Mouse (Mus musculus): Measurements from ENCODE around the gene Sema3f. TPM values are rescaled to one million over a fixed set of nuclear protein-coding genes. Genes with fewer than 3 reads are reported as not detected.

Sema3f gene
- polyA plus RNA-seq, 1 experiment from 2014 or later, result 13.2 TPM

GRCm38 (mm10) chr9:107635279-107636028 lies 74.8 kb downstream of the Sema3f start, which contains the start of gene Gnai2:
Gnai2 (minus strand) TSS chr9:107635367.
- Histone ChIP-seq H3K36me3 (no peaks in the 10 kb centered on the region), H3K9ac (peak within 1 kb of the TSS; percentile 96), H3K4me1 (replicated peaks) (peaks cover 67% of the 10 kb centered on the region), H3K9me3 (no peaks in the 10 kb centered on the region), H3K27ac (replicated peaks) (peak within 1 kb of the TSS; percentile 98), H3K27me3 (no peaks in the 10 kb centered on the region), H3K4me2 (peak within 1 kb of the TSS; percentile 99), H3K4me3 (peak within 1 kb of the TSS; percentile 85)
- 3% methylated on average over 38 of the region's 38 CpGs for WGBS
- peak; percentile 87 for ATAC-seq (ENCODE audit: low read depth)

- under 1% methylated on average over 35 of the region's 35 CpGs for WGBS
- Histone ChIP-seq H3K36me3 (no peaks in the 10 kb centered on the region), H3K4me2 (peak overlapping the region; percentile 99), H3K4me3 (peak overlapping the region; percentile 85), H3K4me1 (replicated peaks) (peaks cover 75% of the 10 kb centered on the region), H3K27me3 (no peaks in the 10 kb centered on the region), H3K27ac (replicated peaks) (peak overlapping the region; percentile 98), H3K9me3 (no peaks in the 10 kb centered on the region), H3K9ac (peak overlapping the region; percentile 96)
- no peak for ATAC-seq (ENCODE audit: low read depth)
Observed at GRCm38 (mm10) chr9:107634406-107635278, 75.6 kb downstream of the Sema3f start.

- Histone ChIP-seq H3K27ac (replicated peaks) (peak overlapping the region; percentile 98), H3K4me2 (peak overlapping the region; percentile 99), H3K4me3 (peak overlapping the region; percentile 85), H3K9ac (peak overlapping the region; percentile 96), H3K4me1 (replicated peaks) (peaks cover 83% of the 10 kb centered on the region), H3K9me3 (no peaks in the 10 kb centered on the region), H3K27me3 (no peaks in the 10 kb centered on the region), H3K36me3 (no peaks in the 10 kb centered on the region)
- 1% methylated on average over 15 of the region's 15 CpGs for WGBS
- ATAC-seq (ENCODE audit: low read depth), result no peak
Observed at GRCm38 (mm10) chr9:107633661-107634405, 76.4 kb downstream of the Sema3f start.

GRCm38 (mm10) chr9:107633091-107633660 lies 77.1 kb downstream of the Sema3f start:
- no peaks in the 10 kb centered on the region for H3K9me3 ChIP-seq
- 2% methylated on average over 33 of the region's 33 CpGs for WGBS
- no peak for ATAC-seq (ENCODE audit: low read depth)

GRCm38 (mm10) chr9:107632478-107632877 lies 77.8 kb downstream of the Sema3f start:
- Histone ChIP-seq H3K4me1 (replicated peaks) (peaks cover 92% of the 10 kb centered on the region), H3K27ac (replicated peaks) (peak overlapping the region; percentile 98), H3K4me2 (peak overlapping the region; percentile 99), H3K9ac (peak overlapping the region; percentile 96), H3K27me3 (no peaks in the 10 kb centered on the region), H3K36me3 (no peaks in the 10 kb centered on the region), H3K9me3 (no peaks in the 10 kb centered on the region), H3K4me3 (peak overlapping the region; percentile 85)
- WGBS, result 24% methylated on average over 6 of the region's 6 CpGs
- ATAC-seq (ENCODE audit: low read depth), result no peak

More at GRCm38 (mm10) chr9:107633091-107633660, 77.1 kb downstream of the Sema3f start:
- Histone ChIP-seq H3K36me3 (no peaks in the 10 kb centered on the region), H3K4me3 (peak overlapping the region; percentile 85), H3K4me2 (peak overlapping the region; percentile 99), H3K9ac (peak overlapping the region; percentile 96), H3K27me3 (no peaks in the 10 kb centered on the region), H3K4me1 (replicated peaks) (peaks cover 90% of the 10 kb centered on the region), H3K27ac (replicated peaks) (peak overlapping the region; percentile 98)

- peak overlapping the region; percentile 96 for H3K9ac ChIP-seq
- WGBS, result 70% methylated on average over 8 of the region's 8 CpGs
Observed at GRCm38 (mm10) chr9:107631861-107632260, 78.4 kb downstream of the Sema3f start.

More at GRCm38 (mm10) chr9:107631861-107632260, 78.4 kb downstream of the Sema3f start:
- Histone ChIP-seq H3K4me1 (replicated peaks) (peaks cover 92% of the 10 kb centered on the region), H3K4me2 (peak overlapping the region; percentile 99), H3K27me3 (no peaks in the 10 kb centered on the region), H3K36me3 (no peaks in the 10 kb centered on the region), H3K9me3 (no peaks in the 10 kb centered on the region), H3K27ac (replicated peaks) (peak overlapping the region; percentile 98), H3K4me3 (peak overlapping the region; percentile 85)
- ATAC-seq (ENCODE audit: low read depth), result no peak

Other genes starting within 250 kb of the Sema3f start
- 43.4 and 44.4 TPM in 2 replicates for gene Tmem115, start 176.5 kb downstream of the Sema3f start, polyA plus RNA-seq (2015; fragmentation: Nextera tagmentation; extraction: Ambion mirVana)
- gene Cyb561d2, start 168.3 kb downstream of the Sema3f start, polyA plus RNA-seq (2015; fragmentation: Nextera tagmentation; extraction: Ambion mirVana), result 33.0 and 40.1 TPM in 2 replicates
- 66.7 and 73.7 TPM in 2 replicates for gene Nprl2, start 168.2 kb downstream of the Sema3f start, polyA plus RNA-seq (2015; fragmentation: Nextera tagmentation; extraction: Ambion mirVana)
- gene Zmynd10, start 163.2 kb downstream of the Sema3f start, polyA plus RNA-seq (2015; fragmentation: Nextera tagmentation; extraction: Ambion mirVana), result 1.2 and 1.3 TPM in 2 replicates
- 35.4 and 39.0 TPM in 2 replicates for gene Rassf1, start 158.9 kb downstream of the Sema3f start, polyA plus RNA-seq (2015; fragmentation: Nextera tagmentation; extraction: Ambion mirVana)
- 95.3 and 114 TPM in 2 replicates for gene Tusc2, start 147.2 kb downstream of the Sema3f start, polyA plus RNA-seq (2015; fragmentation: Nextera tagmentation; extraction: Ambion mirVana)
- 76.8 and 77.5 TPM in 2 replicates for gene Hyal2, start 142.5 kb downstream of the Sema3f start, polyA plus RNA-seq (2015; fragmentation: Nextera tagmentation; extraction: Ambion mirVana)
- 8.2 and 8.5 TPM in 2 replicates for gene Hyal1, start 133.5 kb downstream of the Sema3f start, polyA plus RNA-seq (2015; fragmentation: Nextera tagmentation; extraction: Ambion mirVana)
- 15.9 and 19.0 TPM in 2 replicates for gene Naa80, start 131.6 kb downstream of the Sema3f start, polyA plus RNA-seq (2015; fragmentation: Nextera tagmentation; extraction: Ambion mirVana)
- 1.9 and 2.0 TPM in 2 replicates for gene Hyal3, start 129.7 kb downstream of the Sema3f start, polyA plus RNA-seq (2015; fragmentation: Nextera tagmentation; extraction: Ambion mirVana)
- 13.5 and 17.4 TPM in 2 replicates for gene Ifrd2, start 122.8 kb downstream of the Sema3f start, polyA plus RNA-seq (2015; fragmentation: Nextera tagmentation; extraction: Ambion mirVana)
- gene Sema3b, start 101.2 kb downstream of the Sema3f start, polyA plus RNA-seq (2015; fragmentation: Nextera tagmentation; extraction: Ambion mirVana), result 6.5 and 9.0 TPM in 2 replicates
- 350 and 384 TPM in 2 replicates for gene Gnai2, start 75.1 kb downstream of the Sema3f start, polyA plus RNA-seq (2015; fragmentation: Nextera tagmentation; extraction: Ambion mirVana)
- gene Slc38a3, start 40.9 kb downstream of the Sema3f start, polyA plus RNA-seq (2015; fragmentation: Nextera tagmentation; extraction: Ambion mirVana), result 23.9 and 25.6 TPM in 2 replicates
- gene Gnat1, start 30.8 kb downstream of the Sema3f start, polyA plus RNA-seq (2015; fragmentation: Nextera tagmentation; extraction: Ambion mirVana), result 0.96 and 2.4 TPM in 2 replicates
- 252 and 279 TPM in 2 replicates for gene Rbm5, start 60.5 kb upstream of the Sema3f start, polyA plus RNA-seq (2015; fragmentation: Nextera tagmentation; extraction: Ambion mirVana)
- 103 and 114 TPM in 2 replicates for gene Rbm6, start 162.8 kb upstream of the Sema3f start, polyA plus RNA-seq (2015; fragmentation: Nextera tagmentation; extraction: Ambion mirVana)
- gene Mon1a, start 177.7 kb upstream of the Sema3f start, polyA plus RNA-seq (2015; fragmentation: Nextera tagmentation; extraction: Ambion mirVana), result 25.6 and 26.6 TPM in 2 replicates
- gene Mst1r, start 196.4 kb upstream of the Sema3f start, polyA plus RNA-seq (2015; fragmentation: Nextera tagmentation; extraction: Ambion mirVana), result 2.9 and 3.4 TPM in 2 replicates
- not detected in 2 replicates for gene Actl11, start 218.0 kb upstream of the Sema3f start, polyA plus RNA-seq (2015; fragmentation: Nextera tagmentation; extraction: Ambion mirVana)
- gene Camkv, start 225.2 kb upstream of the Sema3f start, polyA plus RNA-seq (2015; fragmentation: Nextera tagmentation; extraction: Ambion mirVana), result 11.4 and 12.8 TPM in 2 replicates
- 6.7 and 8.7 TPM in 2 replicates for gene Traip, start 239.7 kb upstream of the Sema3f start, polyA plus RNA-seq (2015; fragmentation: Nextera tagmentation; extraction: Ambion mirVana)

Data from neural tube, embryonic 13.5 days (tissue).